Mouse (Mus musculus): ENCODE measurements around the gene Atxn7l2. TPM values are rescaled to one million over a fixed set of nuclear protein-coding genes. Genes with fewer than 3 reads are reported as not detected.

The Atxn7l2 gene
- polyA plus RNA-seq, 1 experiment, result 0.91 TPM

DNA sequence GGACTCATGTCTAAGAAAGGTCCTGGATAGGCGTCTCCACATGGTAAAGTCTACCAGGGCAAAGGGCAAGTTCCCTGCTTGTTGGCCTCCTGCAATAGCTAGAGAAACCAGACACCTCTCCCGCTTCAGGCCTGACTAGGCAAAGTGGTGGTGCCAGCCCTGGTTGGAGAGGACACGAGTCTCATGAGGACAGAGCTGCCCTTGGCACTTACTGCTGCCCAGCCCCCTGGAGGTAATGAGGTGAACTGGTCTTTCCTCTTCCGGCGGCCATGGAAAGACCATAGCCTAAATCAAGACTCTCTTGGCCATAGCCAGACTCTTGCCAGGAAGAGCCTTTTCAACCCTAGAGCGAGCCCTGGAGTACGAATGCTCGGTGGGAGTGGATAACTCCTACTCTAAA is 1.7 kb upstream of the Atxn7l2 start:
- Histone ChIP-seq H3K27ac (replicated peaks; ENCODE audit: low read depth, low read length) (peak overlapping the region; percentile 57), H3K4me1 (ENCODE audit: control insufficient read depth, insufficient read depth, insufficient read length, low read length) (peaks cover 3% of the 10 kb centered on the region; the same call in 1 of the 2 replicates), H3K4me3 (ENCODE audit: insufficient read depth, low read depth, low read length) (no peak overlapping the region)

DNA sequence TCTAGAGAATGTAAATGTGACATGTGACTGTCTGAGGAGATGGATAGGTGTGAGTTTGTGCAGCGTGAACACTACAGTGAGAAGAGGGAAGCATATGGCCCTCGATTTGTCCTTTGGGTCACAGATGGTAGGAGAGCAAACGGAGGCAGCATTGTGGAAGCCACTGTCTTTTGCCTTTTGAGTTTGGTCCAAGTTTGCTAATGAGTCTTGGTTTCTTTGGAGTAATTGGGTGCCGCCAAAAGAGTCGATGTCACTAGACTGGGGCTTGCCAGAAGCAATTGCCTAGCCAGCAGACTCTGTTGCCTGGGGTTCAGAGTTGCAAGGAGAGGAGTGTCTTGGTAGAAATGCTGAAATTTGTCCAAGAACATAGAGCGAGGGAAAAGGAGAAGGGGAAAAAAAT is 1.1 kb upstream of the Atxn7l2 start:
- H3K4me3 ChIP-seq (ENCODE audit: insufficient read depth, low read depth, low read length), result no peak overlapping the region
- peak overlapping the region; percentile 57; the same call in 1 of the 2 replicates for H3K27ac ChIP-seq (replicated peaks; ENCODE audit: low read depth, low read length)
- peaks cover 3% of the 10 kb centered on the region; the same call in 1 of the 2 replicates for H3K4me1 ChIP-seq (ENCODE audit: control insufficient read depth, insufficient read depth, insufficient read length, low read length)

DNA sequence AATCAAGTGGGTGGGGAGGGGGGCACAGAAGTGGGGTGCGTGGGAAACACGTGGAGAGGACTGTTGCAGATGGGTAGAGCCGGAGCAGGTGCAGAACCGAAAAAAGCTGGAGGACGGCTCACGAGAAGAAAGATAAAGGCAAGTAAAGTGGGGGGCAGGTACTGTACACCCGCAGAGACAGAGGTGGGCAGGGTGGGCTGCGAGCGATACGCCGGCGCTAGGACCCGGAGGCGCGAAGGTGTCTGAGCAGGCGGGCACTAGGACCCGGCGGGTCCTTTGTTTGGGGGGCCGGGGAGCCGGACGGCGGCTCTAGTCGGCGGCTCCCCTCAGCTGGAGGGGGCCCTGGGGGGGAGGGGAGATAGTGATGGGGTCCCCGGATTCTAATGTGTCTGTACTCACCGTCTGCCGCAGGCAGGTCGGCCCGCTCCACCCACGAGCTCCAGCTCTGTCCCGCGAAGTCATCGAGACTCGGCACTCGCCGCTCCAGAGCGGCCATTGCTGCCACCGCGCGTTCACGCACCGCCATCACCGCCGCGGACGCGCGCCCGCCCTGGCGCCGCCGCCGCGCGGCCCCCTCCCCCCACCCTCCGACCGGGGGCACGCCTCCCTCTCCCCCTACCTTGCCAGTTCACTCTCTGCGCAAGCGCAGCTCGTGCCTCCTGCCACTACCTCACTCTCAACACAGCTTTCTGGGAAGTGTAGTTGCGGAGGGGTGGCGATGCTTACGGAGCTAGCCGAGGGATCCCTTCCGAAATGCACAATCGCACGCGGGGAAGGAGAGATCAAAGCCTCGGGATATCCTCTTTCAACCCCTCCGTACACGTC is 576 bp downstream of the Atxn7l2 start:
- Histone ChIP-seq H3K4me1 (ENCODE audit: control insufficient read depth, insufficient read depth, insufficient read length, low read length) (peaks cover 3% of the 10 kb centered on the region; the same call in 1 of the 2 replicates), H3K4me3 (ENCODE audit: insufficient read depth, low read depth, low read length) (peak overlapping the region; percentile 79), H3K27ac (replicated peaks; ENCODE audit: low read depth, low read length) (peak overlapping the region; percentile 73)

DNA sequence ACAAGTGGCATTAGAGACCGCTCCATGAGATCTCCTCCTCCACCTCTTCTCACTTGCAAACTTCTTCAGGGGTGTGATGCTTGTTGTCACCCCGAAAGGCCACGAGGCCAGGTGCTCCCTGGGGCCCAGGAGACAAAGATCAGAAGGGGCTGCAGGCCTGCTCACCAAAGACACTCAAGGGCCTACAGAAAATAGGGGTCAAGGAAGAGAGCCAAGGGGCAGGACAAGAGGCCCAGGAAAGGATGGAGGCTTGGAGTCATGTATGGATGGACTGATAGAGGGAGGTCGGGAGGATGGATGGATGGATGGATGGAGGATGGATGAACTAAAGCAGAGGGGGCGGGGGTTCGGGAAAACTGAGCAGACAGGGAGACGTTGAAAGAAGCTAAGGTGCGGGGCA is 1.2 kb downstream of the Atxn7l2 start:
- H3K4me1 ChIP-seq (ENCODE audit: control insufficient read depth, insufficient read depth, insufficient read length, low read length), result peaks cover 3% of the 10 kb centered on the region; the same call in 1 of the 2 replicates
- H3K4me3 ChIP-seq (ENCODE audit: insufficient read depth, low read depth, low read length), result peak overlapping the region; percentile 69
- no peak overlapping the region for H3K27ac ChIP-seq (replicated peaks; ENCODE audit: low read depth, low read length)

DNA sequence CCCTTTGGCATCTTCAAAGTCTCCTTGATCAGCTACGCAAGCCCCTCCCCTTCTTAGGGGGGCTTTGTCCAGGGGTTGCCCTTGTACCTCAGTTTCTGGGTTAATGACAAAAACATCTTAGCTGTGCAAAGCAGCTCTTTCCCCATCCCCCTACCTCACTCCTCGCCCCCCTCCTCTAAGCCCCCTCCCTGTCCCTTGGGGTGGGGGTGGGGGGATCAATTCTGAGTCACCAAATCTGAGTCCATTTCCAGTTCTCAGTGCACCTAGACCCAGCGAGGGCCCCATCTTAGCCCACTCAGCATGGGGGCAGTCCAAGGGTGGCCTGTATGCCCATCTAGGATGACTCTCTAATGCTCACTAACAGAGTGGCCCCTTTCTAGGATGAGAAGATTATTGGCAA is 1.7 kb downstream of the Atxn7l2 start:
- peaks cover 3% of the 10 kb centered on the region; the same call in 1 of the 2 replicates for H3K4me1 ChIP-seq (ENCODE audit: control insufficient read depth, insufficient read depth, insufficient read length, low read length)
- H3K27ac ChIP-seq (replicated peaks; ENCODE audit: low read depth, low read length), result no peak overlapping the region
- no peak overlapping the region for H3K4me3 ChIP-seq (ENCODE audit: insufficient read depth, low read depth, low read length)

DNA sequence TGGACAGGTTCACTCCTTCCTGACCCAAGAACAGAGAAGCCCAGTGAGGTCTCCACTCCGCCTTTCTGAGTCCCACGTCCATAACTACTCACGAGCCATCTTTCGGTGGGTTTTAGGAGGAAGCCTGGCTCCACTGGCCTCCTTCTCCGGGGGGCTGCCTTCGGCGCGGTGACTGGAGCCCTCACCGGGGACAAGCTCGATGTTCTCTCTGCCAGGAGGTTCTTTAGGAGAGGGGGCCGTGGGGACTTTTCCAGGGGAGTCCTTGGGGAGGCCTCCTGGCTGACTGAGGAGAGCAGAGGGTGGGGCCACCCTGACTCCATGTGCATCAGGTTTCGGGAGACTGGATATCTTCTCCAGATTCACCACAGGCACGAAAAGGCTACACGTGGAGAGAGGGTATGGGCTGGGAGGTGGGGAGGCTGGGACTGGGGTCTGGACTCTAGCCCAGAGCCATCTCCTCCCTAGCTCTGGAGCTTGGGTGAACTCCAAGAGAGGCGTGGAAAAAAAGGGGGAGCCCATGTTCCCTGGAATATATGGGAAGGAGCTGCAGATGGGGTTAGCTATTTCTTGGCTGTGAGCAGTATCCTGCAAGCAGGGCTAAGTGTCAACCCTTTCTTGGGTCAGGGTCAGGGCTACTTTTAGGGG is 3.9 kb downstream of the Atxn7l2 start:
- Histone ChIP-seq H3K4me1 (ENCODE audit: control insufficient read depth, insufficient read depth, insufficient read length, low read length) (peaks cover 3% of the 10 kb centered on the region; the same call in 1 of the 2 replicates), H3K27ac (replicated peaks; ENCODE audit: low read depth, low read length) (no peak overlapping the region), H3K4me3 (ENCODE audit: insufficient read depth, low read depth, low read length) (no peak overlapping the region)

DNA sequence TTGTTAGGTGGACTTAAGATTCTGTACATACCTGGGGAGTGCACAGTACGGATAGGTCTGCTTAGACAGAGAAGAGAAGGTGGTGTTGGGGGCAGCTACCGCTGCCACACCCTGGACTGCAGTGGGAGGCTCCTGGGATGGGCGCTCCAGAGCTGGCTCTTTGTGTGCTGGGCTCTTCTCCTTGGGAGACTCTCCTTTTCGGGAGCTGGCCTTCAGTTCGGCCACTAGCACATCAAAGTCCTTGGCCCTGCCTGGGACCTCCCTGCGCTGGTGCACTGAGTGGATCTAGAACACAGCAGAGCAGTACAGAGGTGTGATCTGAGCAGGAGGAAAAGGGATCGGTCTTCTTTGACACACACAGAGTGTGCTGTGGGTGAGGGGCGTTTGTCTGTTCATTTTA is 5.1 kb downstream of the Atxn7l2 start:
- Histone ChIP-seq H3K4me1 (ENCODE audit: control insufficient read depth, insufficient read depth, insufficient read length, low read length) (peaks cover 3% of the 10 kb centered on the region; the same call in 1 of the 2 replicates), H3K4me3 (ENCODE audit: insufficient read depth, low read depth, low read length) (no peak overlapping the region), H3K27ac (replicated peaks; ENCODE audit: low read depth, low read length) (no peak overlapping the region)

GRCm38 (mm10) chr3:108204470-108204869 is 6.3 kb downstream of the Atxn7l2 start:
- Histone ChIP-seq H3K27ac (replicated peaks; ENCODE audit: low read depth, low read length) (no peak overlapping the region), H3K4me3 (ENCODE audit: insufficient read depth, low read depth, low read length) (no peak overlapping the region), H3K4me1 (ENCODE audit: control insufficient read depth, insufficient read depth, insufficient read length, low read length) (peaks cover 3% of the 10 kb centered on the region; the same call in 1 of the 2 replicates)

- Histone ChIP-seq H3K4me1 (ENCODE audit: control insufficient read depth, insufficient read depth, insufficient read length, low read length) (peaks cover 3% of the 10 kb centered on the region; the same call in 1 of the 2 replicates), H3K4me3 (ENCODE audit: insufficient read depth, low read depth, low read length) (no peak overlapping the region), H3K27ac (replicated peaks; ENCODE audit: low read depth, low read length) (no peak overlapping the region)
These were observed 7.0 kb downstream of the Atxn7l2 start for GRCm38 (mm10) chr3:108203621-108204325.

- Histone ChIP-seq H3K27ac (replicated peaks; ENCODE audit: low read depth, low read length) (no peak overlapping the region), H3K4me3 (ENCODE audit: insufficient read depth, low read depth, low read length) (no peak overlapping the region), H3K4me1 (ENCODE audit: control insufficient read depth, insufficient read depth, insufficient read length, low read length) (peaks cover 3% of the 10 kb centered on the region; the same call in 1 of the 2 replicates)
These were observed 7.5 kb downstream of the Atxn7l2 start for GRCm38 (mm10) chr3:108203212-108203611.

GRCm38 (mm10) chr3:108202506-108202905 is 8.2 kb downstream of the Atxn7l2 start:
- Histone ChIP-seq H3K4me1 (ENCODE audit: control insufficient read depth, insufficient read depth, insufficient read length, low read length) (peaks cover 3% of the 10 kb centered on the region; the same call in 1 of the 2 replicates), H3K27ac (replicated peaks; ENCODE audit: low read depth, low read length) (no peak overlapping the region), H3K4me3 (ENCODE audit: insufficient read depth, low read depth, low read length) (no peak overlapping the region)

GRCm38 (mm10) chr3:108200329-108201323 is 10.1 kb downstream of the Atxn7l2 start, which contains the start of gene Cyb561d1:
TSS of gene Cyb561d1 (minus strand) at chr3:108201212.
- H3K4me3 ChIP-seq (ENCODE audit: insufficient read depth, low read depth, low read length), result peak within 1 kb of the TSS; percentile 70
- H3K4me1 ChIP-seq (ENCODE audit: control insufficient read depth, insufficient read depth, insufficient read length, low read length), result peaks cover 3% of the 10 kb centered on the region; the same call in 1 of the 2 replicates
- peak within 1 kb of the TSS; percentile 73 for H3K27ac ChIP-seq (replicated peaks; ENCODE audit: low read depth, low read length)

- no peak overlapping the region for H3K27ac ChIP-seq (replicated peaks; ENCODE audit: low read depth, low read length)
- H3K4me3 ChIP-seq (ENCODE audit: insufficient read depth, low read depth, low read length), result no peak overlapping the region
- peaks cover 3% of the 10 kb centered on the region; the same call in 1 of the 2 replicates for H3K4me1 ChIP-seq (ENCODE audit: control insufficient read depth, insufficient read depth, insufficient read length, low read length)
These were observed 11.5 kb downstream of the Atxn7l2 start for GRCm38 (mm10) chr3:108199231-108199630.

DNA sequence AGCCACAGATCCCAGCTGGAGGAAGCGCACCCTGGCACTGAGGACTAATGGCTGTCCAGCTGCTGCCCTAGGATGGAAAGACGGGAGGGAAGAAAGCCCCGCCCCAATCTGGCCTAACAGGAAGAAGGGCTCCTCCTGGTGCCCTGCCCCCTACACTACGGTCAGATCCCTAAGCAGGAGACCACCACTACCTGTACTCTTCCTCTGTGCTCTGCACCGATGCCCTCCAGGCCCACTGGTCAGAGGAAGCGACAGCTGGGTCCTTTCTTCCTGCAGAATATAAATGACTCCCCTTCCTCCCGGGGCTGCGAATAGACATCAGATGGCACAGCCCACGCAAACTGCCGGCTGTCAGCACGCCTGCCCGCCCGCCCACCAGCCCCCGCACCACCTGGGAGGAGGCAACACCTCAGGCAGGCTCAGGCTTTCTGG is 13.7 kb downstream of the Atxn7l2 start:
- H3K4me3 ChIP-seq (ENCODE audit: insufficient read depth, low read depth, low read length), result no peak overlapping the region
- peaks cover 3% of the 10 kb centered on the region; the same call in 1 of the 2 replicates for H3K4me1 ChIP-seq (ENCODE audit: control insufficient read depth, insufficient read depth, insufficient read length, low read length)
- no peak overlapping the region for H3K27ac ChIP-seq (replicated peaks; ENCODE audit: low read depth, low read length)
